Mouse (Mus musculus) ES-Bruce4 (cell line): Measurements from ENCODE around the gene Cpt1a.

ENCODE experiments used
- CTCF ChIP-seq: IDR thresholded peaks from one replicate; pipeline ENCODE4 v1.8.1; 2011; ENCODE audit warnings: low read depth, low read length
- EP300 ChIP-seq: IDR thresholded peaks from 2 replicates; pipeline ENCODE4 v1.6.1; 2011; ENCODE audit warnings: low read depth, low read length; ENCODE audit not compliant: insufficient read depth
- POLR2A ChIP-seq: IDR thresholded peaks from one replicate; pipeline ENCODE4 v1.8.1; 2011; ENCODE audit warnings: low read length; ENCODE audit not compliant: insufficient read depth

- TF ChIP-seq CTCF (no peak), POLR2A (no peak), EP300 (no peak)
These were observed 55.0 kb downstream of the Cpt1a start for GRCm38 (mm10) chr19:3376966-3377715.
